Mouse (Mus musculus) hindbrain, postnatal 0 days (tissue): ENCODE measurements around the gene Cenpt. TPM values are rescaled to one million over a fixed set of nuclear protein-coding genes. Genes with fewer than 3 reads are reported as not detected.

Experiments
- ATAC-seq: fragments of 200-750 bp; cut with Nextera tagmentation; 2 replicates; pipeline ENCODE4 v1.8.0; 2017; ENCODE audit warnings: mild to moderate bottlenecking, moderate TSS enrichment, moderate library complexity
- DNase-seq: peaks from one replicate; pipeline ENCODE4 v3.0.0-alpha.2; 2015; ENCODE audit warnings: low spot score
- H3K27ac ChIP-seq: fragments of 300-500 bp; sonication (generic); 2 replicates; pipeline ENCODE4 v1.5.1; 2014; ENCODE audit warnings: mild to moderate bottlenecking
- H3K27me3 ChIP-seq: fragments of 300-500 bp; sonication (generic); 2 replicates; pipeline ENCODE4 v1.6.1; 2014; ENCODE audit warnings: low read length, mixed read lengths; ENCODE audit not compliant: insufficient read depth
- H3K36me3 ChIP-seq: fragments of 300-500 bp; sonication (generic); 2 replicates; pipeline ENCODE4 v1.6.1; 2014; ENCODE audit warnings: low read length, mixed read lengths; ENCODE audit not compliant: insufficient read depth
- H3K4me1 ChIP-seq: fragments of 300-500 bp; sonication (generic); 2 replicates; pipeline ENCODE4 v1.6.1; 2014; ENCODE audit warnings: antibody characterized with exemption, low read length, mixed read lengths; ENCODE audit not compliant: insufficient read depth
- H3K4me2 ChIP-seq: fragments of 300-500 bp; sonication (generic); 2 replicates; pipeline ENCODE4 v1.6.1; 2014; ENCODE audit warnings: low read depth, mild to moderate bottlenecking, low read length, moderate library complexity, mixed read lengths
- H3K4me3 ChIP-seq: fragments of 300-500 bp; sonication (generic); 2 replicates; pipeline ENCODE4 v1.5.1; 2014; ENCODE audit warnings: low read length
- H3K9ac ChIP-seq: fragments of 300-500 bp; sonication (generic); replicated peaks from 2 replicates; pipeline ENCODE4 v1.6.1; 2014; ENCODE audit warnings: mild to moderate bottlenecking, low read length, moderate library complexity, mixed read lengths
- H3K9me3 ChIP-seq: fragments of 300-500 bp; sonication (generic); 2 replicates; pipeline ENCODE4 v1.6.1; 2016; ENCODE audit warnings: low read length, mixed read lengths
- CTCF ChIP-seq: IDR thresholded peaks from 2 replicates; pipeline ENCODE4 v1.5.1; 2016; ENCODE audit warnings: antibody characterized with exemption, control low read depth, low read depth
- WGBS: fragments of 180-500 bp; shearing (Covaris S2); extraction: QIAGEN DNeasy Blood & Tissue Kit; methylation state at CpG from one replicate; pipeline ENCODE4 v1.1.7; 2014; 5-methylcytosine and 5-hydroxymethylcytosine counted together
- polyA plus RNA-seq: library from polyadenylated mRNA; unstranded; fragments of >200 nt; fragmentation: Nextera tagmentation; extraction: Ambion mirVana; gene quantifications from 2 replicates; pipeline ENCODE4 v1.2.1, GENCODE M21; 2015
- total RNA-seq: library from RNA; depleted of rRNA; stranded (reverse); fragments of >200 nt; gene quantifications from 2 replicates; pipeline ENCODE4 v1.2.3, GENCODE M21; 2014

The Cenpt gene
- total and polyA plus RNA-seq, 2 experiments from 2014 or later = 39.9 to 45.3 TPM

DNA sequence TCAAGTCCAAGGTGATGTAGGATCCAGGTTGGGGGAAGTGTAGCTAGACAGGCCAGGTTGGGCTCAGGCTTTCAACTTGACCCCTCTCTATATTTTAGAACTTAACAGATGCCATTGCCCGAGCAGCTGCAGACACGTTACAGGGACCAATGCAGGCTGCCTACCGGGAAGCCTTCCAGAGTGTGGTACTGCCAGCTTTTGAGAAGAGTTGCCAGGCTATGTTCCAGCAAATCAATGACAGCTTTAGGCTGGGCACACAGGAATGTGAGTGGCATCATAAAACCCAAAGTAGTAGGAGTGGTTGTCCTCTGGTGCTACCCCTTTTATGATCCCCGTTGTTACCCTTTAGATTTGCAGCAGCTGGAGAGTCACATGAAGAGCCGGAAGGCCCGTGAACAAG is 37.8 kb upstream of the Cenpt start:
- no peak for TF ChIP-seq CTCF
- Histone ChIP-seq H3K4me2 (no peak overlapping the region), H3K36me3 (peaks cover 60% of the 10 kb centered on the region), H3K4me3 (no peak overlapping the region), H3K27me3 (no peaks in the 10 kb centered on the region), H3K27ac (no peak overlapping the region), H3K9me3 (no peaks in the 10 kb centered on the region), H3K9ac (no peak overlapping the region), H3K4me1 (no peaks in the 10 kb centered on the region)
- ATAC-seq = no peak
- 72% methylated on average over 6 of the region's 6 CpGs for WGBS
- DNase-seq = no peak

DNA sequence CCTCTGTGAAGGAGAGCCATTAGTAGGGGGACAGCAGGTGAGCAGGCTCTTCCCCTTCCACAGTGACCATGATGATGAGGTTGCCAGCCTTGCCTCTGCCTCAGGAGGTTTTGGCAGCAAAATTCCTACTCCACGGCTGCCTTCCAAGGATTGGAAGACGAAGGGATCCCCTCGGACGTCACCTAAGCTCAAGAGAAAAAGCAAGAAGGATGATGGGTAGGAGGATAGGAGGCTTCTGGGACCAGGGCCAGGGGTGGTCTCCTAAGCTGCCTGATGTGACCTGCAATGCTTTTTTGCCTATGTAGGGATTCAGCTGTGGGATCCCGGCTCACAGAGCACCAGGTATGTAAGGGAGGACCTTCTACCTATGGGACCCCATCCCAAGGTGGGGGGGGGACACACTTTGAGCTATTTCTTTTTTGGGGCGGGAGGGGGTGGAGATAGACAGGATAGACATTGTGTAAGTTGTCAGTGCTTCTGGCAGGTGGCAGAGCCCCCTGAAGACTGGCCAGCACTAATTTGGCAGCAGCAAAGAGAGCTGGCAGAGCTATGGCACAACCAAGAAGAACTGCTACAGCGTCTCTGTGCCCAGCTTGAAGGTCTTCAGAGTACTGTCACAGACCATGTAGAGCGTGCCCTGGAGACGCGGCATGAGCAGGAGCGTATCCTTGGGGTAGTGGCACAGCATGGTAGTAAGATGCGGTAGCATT is 36.8 kb upstream of the Cenpt start:
- no peak for DNase-seq
- H3K4me2 ChIP-seq = no peak overlapping the region
- no peaks in the 10 kb centered on the region for H3K4me1 ChIP-seq
- H3K27ac ChIP-seq = no peak overlapping the region
- no peaks in the 10 kb centered on the region for H3K27me3 ChIP-seq
- no peak overlapping the region for H3K9ac ChIP-seq
- TF ChIP-seq CTCF = no peak
- no peak overlapping the region for H3K4me3 ChIP-seq
- WGBS = 85% methylated on average over 12 of the region's 12 CpGs
- peaks cover 70% of the 10 kb centered on the region for H3K36me3 ChIP-seq
- H3K9me3 ChIP-seq = no peaks in the 10 kb centered on the region
- no peak for ATAC-seq

DNA sequence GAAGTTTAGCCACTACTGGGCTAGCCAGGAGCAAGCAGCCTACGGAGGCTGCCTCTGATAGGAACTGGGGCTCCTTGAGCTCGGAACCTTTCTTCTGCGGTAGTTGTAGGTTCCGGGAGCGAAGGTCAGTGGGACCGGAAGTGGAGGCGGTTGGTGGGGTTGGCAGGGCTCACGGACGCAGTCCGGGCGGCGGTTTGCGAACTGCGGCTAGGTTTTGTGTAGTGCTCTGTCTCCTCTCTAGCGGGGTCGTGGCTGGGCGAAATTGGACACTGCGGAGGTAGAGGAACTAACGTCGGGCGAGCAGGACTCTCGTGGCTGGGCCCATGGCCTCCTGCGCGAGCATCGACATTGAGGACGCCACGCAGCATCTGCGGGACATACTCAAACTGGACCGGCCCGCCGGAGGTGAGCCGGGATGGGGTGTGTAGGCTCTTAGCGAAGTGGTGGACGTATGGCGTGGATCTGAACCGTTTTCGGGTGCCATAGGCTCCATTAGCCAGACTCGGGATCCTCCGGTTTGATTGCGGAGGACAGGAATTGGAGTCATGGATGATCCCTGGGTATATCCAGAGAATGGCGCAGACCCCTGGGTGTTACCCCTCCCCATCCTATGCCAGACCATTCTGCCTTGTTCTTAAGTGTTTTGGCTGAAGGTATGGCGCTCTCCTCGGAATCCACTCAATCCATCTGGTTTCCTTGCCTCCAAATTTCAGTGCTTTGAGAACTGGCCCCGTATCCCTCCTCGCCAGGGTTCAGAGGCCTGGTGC is 27.9 kb upstream of the Cenpt start, which contains the start of gene Edc4:
Edc4 (plus strand) TSS at position 128 of the 767 bp plus-strand sequence.
- DNase-seq = peak; percentile 89
- peaks cover 51% of the 10 kb centered on the region for H3K36me3 ChIP-seq
- under 1% methylated on average over 45 of the region's 45 CpGs for WGBS

DNA sequence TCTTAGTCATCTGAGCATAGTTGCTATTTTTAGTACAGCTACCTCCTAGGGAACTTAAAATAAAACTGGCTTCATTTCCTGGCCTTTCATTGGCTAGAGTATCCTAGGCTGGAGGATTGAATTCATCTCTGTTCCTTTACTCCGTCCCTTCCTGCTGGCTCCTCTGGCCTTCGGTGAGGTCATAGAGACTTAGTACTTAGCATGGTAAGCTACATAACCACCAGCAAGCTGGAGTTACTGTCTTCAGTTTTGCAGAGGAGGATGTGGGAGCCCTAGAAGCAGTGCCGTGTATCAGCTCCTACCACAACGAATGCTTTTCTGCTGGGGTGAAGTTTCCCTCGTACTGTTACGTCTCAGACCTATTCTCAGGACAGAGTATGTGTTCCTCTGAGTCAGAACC is 21.2 kb upstream of the Cenpt start:
- Histone ChIP-seq H3K9ac (no peak overlapping the region), H3K4me1 (no peaks in the 10 kb centered on the region), H3K9me3 (no peaks in the 10 kb centered on the region), H3K4me2 (no peak overlapping the region), H3K27ac (peak overlapping the region; percentile 22; the same call in 1 of the 2 replicates), H3K36me3 (peaks cover 47% of the 10 kb centered on the region), H3K4me3 (no peak overlapping the region), H3K27me3 (no peaks in the 10 kb centered on the region)
- WGBS = 82% methylated on average over 6 of the region's 6 CpGs
- DNase-seq = no peak
- ATAC-seq = no peak
- no peak for TF ChIP-seq CTCF

More for the DNA sequence above, 27.9 kb upstream of the Cenpt start, which contains the start of gene Edc4:
- peak within 1 kb of the TSS; percentile 87 for H3K9ac ChIP-seq
- H3K9me3 ChIP-seq = no peaks in the 10 kb centered on the region
- no peak for TF ChIP-seq CTCF
- peak within 1 kb of the TSS; percentile 69 for H3K4me2 ChIP-seq
- H3K4me3 ChIP-seq = peak within 1 kb of the TSS; percentile 95
- H3K4me1 ChIP-seq = peaks cover 11% of the 10 kb centered on the region
- H3K27ac ChIP-seq = peak within 1 kb of the TSS; percentile 78
- ATAC-seq = peak; percentile 88
- H3K27me3 ChIP-seq = no peaks in the 10 kb centered on the region

DNA sequence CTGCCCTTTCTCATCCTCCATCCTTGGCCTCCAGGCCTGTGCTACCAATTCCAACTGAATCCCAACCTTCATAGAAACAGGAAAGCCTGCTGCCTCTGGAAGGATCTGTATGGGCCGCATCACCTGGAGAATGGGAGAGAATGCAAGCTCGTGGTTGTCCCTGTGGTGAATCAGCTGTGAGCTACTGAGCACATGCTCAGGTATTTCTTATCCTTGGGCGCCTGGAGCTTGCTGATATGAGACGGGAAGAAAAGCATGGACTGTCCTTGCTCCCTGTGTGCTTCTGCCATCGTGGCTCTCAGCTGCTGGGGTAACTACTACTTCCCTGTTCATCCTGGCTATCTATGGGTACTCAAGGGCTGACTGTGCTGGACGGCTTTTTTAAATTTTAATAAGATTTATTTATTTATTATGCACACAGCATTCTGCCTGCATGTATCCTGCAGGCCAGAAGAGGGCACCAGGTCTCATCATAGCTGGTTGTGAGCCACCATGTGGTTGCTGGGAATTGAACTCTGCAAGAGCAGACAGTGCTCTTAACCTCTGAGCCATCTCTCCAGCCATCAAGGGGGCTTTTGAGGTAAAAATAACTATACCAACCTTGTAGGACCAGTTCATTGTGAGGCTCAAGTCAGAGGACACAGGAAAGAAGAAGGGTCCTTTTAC is 13.4 kb upstream of the Cenpt start:
- DNase-seq (peak; percentile 18), ATAC-seq (no peak)
- Histone ChIP-seq H3K9ac (no peak overlapping the region), H3K4me3 (no peak overlapping the region), H3K36me3 (peaks cover 35% of the 10 kb centered on the region; the same call in 1 of the 2 replicates), H3K27me3 (no peaks in the 10 kb centered on the region), H3K4me2 (no peak overlapping the region), H3K27ac (no peak overlapping the region), H3K4me1 (peaks cover 11% of the 10 kb centered on the region), H3K9me3 (no peaks in the 10 kb centered on the region)
- 81% methylated on average over 6 of the region's 6 CpGs for WGBS
- TF ChIP-seq CTCF = peak; percentile 57

DNA sequence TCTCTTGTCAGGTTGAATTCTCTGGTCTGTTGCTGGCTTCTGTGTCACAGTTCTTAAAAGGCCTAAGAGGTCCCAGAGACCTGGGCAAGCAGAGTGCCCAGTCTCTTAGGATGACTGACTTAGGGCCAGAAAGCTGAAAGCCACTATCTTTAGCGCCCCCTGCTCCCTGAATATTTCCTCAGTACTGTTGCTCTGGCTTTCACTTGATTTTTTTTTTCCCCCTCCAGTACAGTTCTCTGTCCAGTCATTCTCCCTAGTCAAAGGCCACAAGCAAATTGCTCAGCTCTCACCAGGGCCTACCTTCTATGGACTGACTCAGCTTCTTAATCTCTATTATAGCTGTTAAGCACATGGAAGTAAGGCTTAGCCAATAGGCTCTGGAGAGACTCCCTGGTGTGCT is 8.9 kb upstream of the Cenpt start:
- peaks cover 13% of the 10 kb centered on the region for H3K4me1 ChIP-seq
- H3K9ac ChIP-seq = peak overlapping the region; percentile 98; the same call in 1 of the 2 replicates
- H3K36me3 ChIP-seq = peaks cover 12% of the 10 kb centered on the region; the same call in 1 of the 2 replicates
- no peaks in the 10 kb centered on the region for H3K27me3 ChIP-seq
- no peak for ATAC-seq
- peak; percentile 46 for DNase-seq
- H3K4me2 ChIP-seq = peak overlapping the region; percentile 87
- H3K9me3 ChIP-seq = no peaks in the 10 kb centered on the region
- H3K27ac ChIP-seq = no peak overlapping the region
- H3K4me3 ChIP-seq = peak overlapping the region; percentile 95
- peak; percentile 54 for TF ChIP-seq CTCF
- 7% methylated on average over 1 of the region's 1 CpGs for WGBS
